26 mouse cellular contexts compared by ENCODE assay signal in genomic region chr5:36090036-36090435, GRCm38 (mm10).
DNase-seq lines count a peak whose midpoint lies in the region; ATAC-seq and TF ChIP-seq lines count a peak whose summit lies in the region.
"Had no signal": no experiment of that assay in that cellular context is flagged by ENCODE, and none has a peak within 500 bp of the region (broad histone marks: within the 10 kb centered on the region; RNA-seq: fewer than 3 reads in every experiment).

No protein-coding gene starts in this region.

- no peak overlapping the region for H3K27ac ChIP-seq in kidney, embryonic 15.5 days
- H3K27ac ChIP-seq in lung, embryonic 14.5 days (ENCODE audit: low read depth), result peak overlapping the region; percentile 36; the same call in 1 of the 2 replicates
- H3K27ac ChIP-seq in ES-E14 (ENCODE audit: insufficient read depth, low read depth, low read length, poor library complexity, severe bottlenecking), result no peak overlapping the region
- H3K27ac ChIP-seq: forebrain, embryonic 10.5 days; layer of hippocampus, adult 2 months; limb, embryonic 10.5 days had no signal

- H3K36me3 ChIP-seq in kidney, embryonic 15.5 days, result no peaks in the 10 kb centered on the region
- H3K36me3 ChIP-seq in lung, embryonic 14.5 days (ENCODE audit: insufficient read depth), result no peaks in the 10 kb centered on the region
- no peaks in the 10 kb centered on the region for H3K36me3 ChIP-seq in ES-E14 (ENCODE audit: control insufficient read depth, insufficient read depth, low read length, poor library complexity, severe bottlenecking)
- H3K36me3 ChIP-seq: forebrain, embryonic 10.5 days; G1E; intestine, embryonic 15.5 days; limb, embryonic 10.5 days had no signal

- no peak overlapping the region for H3K9ac ChIP-seq in kidney, embryonic 15.5 days
- no peak overlapping the region for H3K9ac ChIP-seq in lung, embryonic 14.5 days
- no peak overlapping the region for H3K9ac ChIP-seq in ES-E14 (ENCODE audit: insufficient read depth, low read depth, low read length, poor library complexity, severe bottlenecking)
- H3K9ac ChIP-seq: intestine, embryonic 15.5 days had no signal

- DNase-seq in kidney, adult 11 months, result peak; percentile 58
- no peak for DNase-seq in lung, embryonic 14.5 days
- DNase-seq in lung, postnatal 4 days, result no peak
- DNase-seq in ES-E14 (ENCODE audit: low read depth, low spot score), result no peak
- DNase-seq in kidney, postnatal 36 days, result peak; percentile 66
- no peak for DNase-seq in ovary, postnatal 14 days (ENCODE audit: low spot score)
- DNase-seq: adrenal gland, postnatal 10 days; cerebellum, adult 18-20 months; cerebellum, postnatal 14 days; gastrocnemius, postnatal 14 days; heart, adult 18-20 months; heart, postnatal 4 days; liver; lung, postnatal 14 days; midbrain, embryonic 14.5 days; right cerebral cortex, postnatal 14 days had no signal

- no peaks in the 10 kb centered on the region for H3K9me3 ChIP-seq in kidney, embryonic 15.5 days (replicated peaks)
- H3K9me3 ChIP-seq in lung, embryonic 14.5 days (ENCODE audit: low read depth, low read length), result no peaks in the 10 kb centered on the region
- H3K9me3 ChIP-seq in ES-E14 (ENCODE audit: control insufficient read depth, insufficient read depth, low read depth, low read length), result no peaks in the 10 kb centered on the region
- H3K9me3 ChIP-seq: forebrain, embryonic 10.5 days; G1E; intestine, embryonic 15.5 days; limb, embryonic 10.5 days had no signal

- H3K27me3 ChIP-seq in kidney, embryonic 15.5 days, result peaks cover 4% of the 10 kb centered on the region; the same call in 1 of the 2 replicates
- no peaks in the 10 kb centered on the region for H3K27me3 ChIP-seq in lung, embryonic 14.5 days (ENCODE audit: insufficient read depth, low read length)
- H3K27me3 ChIP-seq: intestine, embryonic 15.5 days had no signal

- WGBS in kidney, embryonic 15.5 days, result 77% methylated on average over 7 of the region's 7 CpGs
- WGBS in lung, embryonic 14.5 days, result 68% methylated on average over 7 of the region's 7 CpGs

- ATAC-seq in kidney, embryonic 15.5 days (replicated peaks; ENCODE audit: low FRiP score), result no peak
- ATAC-seq in lung, embryonic 14.5 days (ENCODE audit: insufficient read depth), result no peak
- ATAC-seq in megakaryocyte-erythroid progenitor cell, adult 5-6 weeks (replicated peaks; ENCODE audit: low FRiP score, low TSS enrichment, poor library complexity, severe bottlenecking), result no peak
- ATAC-seq: forebrain, embryonic 16.5 days; hindbrain, embryonic 16.5 days; intestine, embryonic 15.5 days had no signal

- TF ChIP-seq CTCF in lung, embryonic 14.5 days (IDR thresholded peaks at IDR 0.05; ENCODE audit: low read depth), result no peak

- H3K4me1 ChIP-seq in kidney, embryonic 15.5 days, result peaks cover 12% of the 10 kb centered on the region
- no peaks in the 10 kb centered on the region for H3K4me1 ChIP-seq in lung, embryonic 14.5 days (ENCODE audit: insufficient read depth)
- H3K4me1 ChIP-seq in ES-E14 (ENCODE audit: control insufficient read depth in 2 of 2, insufficient read depth in 2 of 2, low read length in 2 of 2, poor library complexity in 1 of 2), result no peaks in the 10 kb centered on the region

- no peak overlapping the region for H3K4me3 ChIP-seq in kidney, embryonic 15.5 days (replicated peaks)
- no peak overlapping the region for H3K4me3 ChIP-seq in lung, embryonic 14.5 days (ENCODE audit: low read depth, low read length)
- no peak overlapping the region for H3K4me3 ChIP-seq in ES-E14 (ENCODE audit: insufficient read depth in 1 of 2, low read depth in 1 of 2, low read length in 2 of 2, poor library complexity in 1 of 2, severe bottlenecking in 1 of 2)
- H3K4me3 ChIP-seq: forebrain, embryonic 10.5 days; intestine, embryonic 15.5 days; layer of hippocampus, adult 2 months; limb, embryonic 10.5 days; megakaryocyte, embryonic 14.5 days had no signal

- H3K4me2 ChIP-seq in kidney, embryonic 15.5 days, result no peak overlapping the region
- no peak overlapping the region for H3K4me2 ChIP-seq in lung, embryonic 14.5 days
- H3K4me2 ChIP-seq: intestine, embryonic 15.5 days had no signal

- in situ Hi-C loops in ES-E14 (cut with MboI; ENCODE audit: low sequenced_read_pairs in 2 of 2, unreplicated experiment in 2 of 2), result no loop called here

TF ChIP-seq in ES-E14, 5 proteins besides CTCF, POLR2A, EP300 and RAD21:
- TF ChIP-seq CHD2 (IDR thresholded peaks at IDR 0.05; ENCODE audit: low read depth, low read length) (no peak), MAFK (IDR thresholded peaks at IDR 0.05; ENCODE audit: insufficient read depth, low read depth, low read length) (0 out of 2 replicates have a peak, but pooled peaks have one; percentile 11)

Comparison
In these comparisons a context has a peak if more than half of its experiments do, and no peak if none do; other contexts are left out.
1. DNase-seq: peak in kidney, adult 11 months (single experiment) and kidney, postnatal 36 days (2 of 2); none in lung, embryonic 14.5 days (single experiment), lung, postnatal 4 days (0 of 2), ES-E14 (single experiment) and ovary, postnatal 14 days (single experiment).